Mouse (Mus musculus): Measurements from ENCODE around the gene Lamb2.
A peak's percentile ranks its signal among the peaks of the same experiment; 100 is the strongest.

Lamb2 gene

GRCm38 (mm10) chr9:108479721-108480351 is at the start of gene Lamb2:
TSS of gene Lamb2 (plus strand) at chr9:108479736.
- DNase-seq: no peak

GRCm38 (mm10) chr9:108431431-108432067 is 48.0 kb upstream of the Lamb2 start:
- DNase-seq: no peak

- no peak for DNase-seq
These were observed 43.4 kb upstream of the Lamb2 start, which contains the start of gene BC048562 for GRCm38 (mm10) chr9:108436182-108436581. TSS of gene BC048562 (plus strand) at chr9:108436482.

GRCm38 (mm10) chr9:108439176-108439575 is 40.4 kb upstream of the Lamb2 start:
- DNase-seq: no peak

- no peak for DNase-seq
These were observed 39.1 kb upstream of the Lamb2 start for GRCm38 (mm10) chr9:108440485-108440884.

DNA sequence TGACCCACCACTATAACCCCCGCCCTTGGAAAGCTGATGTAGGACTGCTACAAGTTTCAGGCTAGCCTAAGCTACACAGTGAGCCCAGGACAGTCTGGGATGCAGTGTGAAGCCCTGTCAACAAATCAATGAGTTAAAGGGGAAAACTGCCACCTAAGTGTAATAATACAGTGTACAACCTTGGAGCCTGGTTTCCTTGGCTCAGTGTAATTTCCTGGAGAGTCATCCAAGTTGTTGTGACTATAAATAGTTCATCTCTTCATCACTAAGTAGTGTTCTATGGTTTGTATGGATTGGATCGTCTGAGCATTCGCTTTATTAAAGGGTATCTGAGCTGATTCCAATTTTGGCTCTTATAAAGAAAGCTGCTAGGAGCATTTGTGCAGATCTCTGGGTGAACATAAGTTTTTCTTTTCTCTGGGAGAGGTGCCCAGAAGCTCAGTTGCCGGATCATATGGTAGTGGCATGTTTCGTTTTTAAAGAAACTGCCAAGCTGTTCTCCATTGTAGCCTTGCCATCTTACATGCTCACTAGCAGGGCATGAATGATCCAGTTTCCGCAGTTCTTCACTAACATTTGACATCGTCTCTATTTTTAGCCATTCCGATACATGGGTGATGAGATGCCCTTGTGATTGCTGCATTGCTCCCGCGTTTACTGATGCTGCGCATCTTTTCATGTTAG is 38.2 kb upstream of the Lamb2 start:
- no peak for DNase-seq

GRCm38 (mm10) chr9:108445125-108445524 is 34.4 kb upstream of the Lamb2 start:
- no peak for DNase-seq

DNA sequence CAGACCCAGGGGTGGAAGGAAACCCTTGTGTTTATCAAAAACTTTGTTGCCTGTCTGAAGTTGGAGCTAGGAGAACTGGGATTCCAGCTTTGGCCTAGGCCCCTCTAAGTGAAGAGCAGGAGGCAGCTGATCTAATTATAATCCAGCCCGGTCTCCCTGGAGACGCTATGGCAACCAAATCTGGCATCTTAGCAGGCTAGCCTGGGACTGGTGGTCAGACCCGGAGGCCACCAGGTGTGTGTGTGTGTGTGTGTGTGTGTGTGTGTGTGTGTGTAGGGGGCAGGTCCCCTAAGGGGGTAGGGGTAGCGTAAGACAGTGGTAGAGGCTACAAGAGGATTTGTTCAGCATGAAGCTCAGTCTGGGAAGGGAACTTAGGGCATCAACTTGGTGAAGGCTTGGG is 29.7 kb upstream of the Lamb2 start:
- no peak for DNase-seq

DNA sequence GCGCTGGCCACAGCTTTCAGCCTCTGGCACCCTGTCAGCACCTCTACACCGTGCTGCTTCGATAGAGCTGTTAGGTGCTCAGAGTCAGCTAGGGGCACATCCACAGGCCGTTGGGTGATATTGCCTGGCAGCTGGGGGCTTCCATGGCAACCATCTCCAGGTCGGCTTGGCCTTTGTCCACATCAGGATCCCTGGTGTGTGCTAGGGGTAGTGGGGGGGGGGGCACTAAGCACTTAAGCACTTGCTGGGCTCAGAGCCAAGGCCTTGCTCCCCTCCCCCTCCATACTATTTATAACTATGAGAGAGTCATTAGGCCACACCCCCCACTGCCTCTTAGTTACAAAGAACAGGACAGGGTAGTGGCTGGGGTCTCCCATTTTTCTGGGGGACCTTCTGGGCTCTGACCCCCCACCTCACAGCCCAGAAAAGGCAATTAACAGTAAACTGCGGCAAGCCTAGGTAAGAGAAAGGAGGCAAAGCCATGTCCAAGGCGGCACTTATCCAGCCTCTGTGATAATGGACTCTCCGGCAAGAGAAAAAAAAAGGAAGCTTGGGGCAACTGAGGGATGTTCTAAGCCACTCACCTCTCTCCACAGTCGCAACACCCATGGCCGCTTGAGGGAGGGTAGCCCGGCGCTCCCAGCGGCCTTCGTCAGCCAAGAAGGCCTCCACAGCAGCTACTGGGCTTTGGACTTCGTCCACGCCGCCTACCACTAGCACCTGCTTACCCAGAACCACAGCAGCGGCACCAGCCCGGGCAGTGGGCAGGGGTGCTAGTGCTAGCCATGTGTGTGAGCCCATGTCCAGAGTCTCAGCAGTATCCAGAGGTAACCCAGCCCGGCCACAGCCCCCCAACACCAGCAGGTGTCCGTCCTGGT is 29.0 kb upstream of the Lamb2 start:
- DNase-seq: peak; percentile 43

DNA sequence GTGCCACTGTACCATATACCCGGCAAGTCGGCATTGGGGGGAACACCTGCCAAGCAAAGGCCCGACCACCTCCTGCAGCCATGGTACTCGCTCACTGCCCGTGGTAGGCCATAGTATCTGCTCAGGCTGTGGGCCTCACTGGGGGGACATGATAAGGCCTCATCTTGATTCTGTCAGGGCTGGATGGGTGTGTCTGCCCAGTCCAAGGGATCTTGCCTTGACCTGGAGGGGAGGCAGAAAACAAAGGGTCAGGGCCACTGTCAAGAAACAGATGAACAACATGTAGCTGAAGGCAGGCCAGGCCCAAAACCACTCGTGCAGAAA is 28.4 kb upstream of the Lamb2 start:
- DNase-seq: no peak

DNA sequence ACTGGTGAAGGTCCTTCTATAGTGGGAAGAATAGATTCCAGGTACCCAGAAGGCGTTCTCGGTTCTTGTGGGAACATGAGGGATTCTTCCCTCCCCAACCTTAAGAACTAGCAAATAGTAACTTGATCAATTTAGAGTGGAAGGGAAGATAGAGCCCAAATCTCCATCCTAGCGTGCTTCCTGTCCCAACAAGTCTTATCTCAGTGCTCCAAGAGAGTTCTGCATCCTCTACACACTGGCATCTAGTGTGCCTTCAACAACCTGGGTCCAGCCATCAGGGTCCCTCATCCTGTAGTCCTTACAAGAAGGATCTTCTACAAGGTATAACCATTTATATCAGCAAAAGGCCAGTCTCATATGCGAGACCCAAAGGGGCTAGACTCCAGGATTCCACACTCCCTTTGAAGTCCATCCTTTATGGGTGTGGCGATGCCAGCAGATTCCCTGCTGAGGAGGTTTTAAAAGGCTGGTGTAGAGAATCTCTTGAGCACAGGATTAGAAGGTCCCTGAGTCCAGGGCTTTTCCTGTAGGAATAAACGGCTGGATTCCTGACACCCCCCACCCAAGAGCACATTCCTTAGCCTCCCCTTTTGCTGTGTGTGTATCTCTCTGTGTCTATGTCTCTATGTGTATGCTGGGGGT is 27.9 kb upstream of the Lamb2 start:
- no peak for DNase-seq

DNA sequence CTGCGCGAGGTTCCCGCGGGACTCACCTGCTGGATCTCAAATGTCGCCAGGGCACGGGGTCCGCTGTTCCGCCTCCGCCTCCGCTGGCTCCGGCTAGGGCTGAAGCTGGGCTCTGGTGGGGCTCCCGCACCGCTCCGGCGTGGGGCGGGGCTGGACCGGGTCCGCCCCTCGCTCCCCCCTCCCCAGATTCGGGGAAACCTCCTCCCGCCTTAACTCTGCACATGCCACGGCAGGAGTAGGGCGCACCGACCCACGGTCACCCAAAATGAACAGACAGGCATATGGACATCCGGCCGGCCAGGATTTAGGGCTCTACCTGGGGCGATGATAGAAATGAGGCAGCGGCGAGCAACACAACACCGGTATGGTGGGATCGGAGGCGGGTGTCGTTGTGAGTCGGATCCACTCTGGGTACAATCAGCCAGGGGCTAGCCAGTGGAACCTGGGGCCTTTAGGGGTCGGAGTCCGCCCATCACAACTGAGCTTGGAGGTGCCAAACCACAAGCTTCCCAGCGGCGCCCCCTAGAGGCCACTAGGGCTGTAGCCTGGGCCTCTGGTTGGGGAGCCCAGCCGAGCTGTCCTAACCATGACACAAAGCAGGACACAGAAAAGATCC is 27.1 kb upstream of the Lamb2 start:
- peak; percentile 88 for DNase-seq

- no peak for DNase-seq
These were observed 26.6 kb upstream of the Lamb2 start for GRCm38 (mm10) chr9:108452911-108453310.

GRCm38 (mm10) chr9:108453458-108453857 is 26.1 kb upstream of the Lamb2 start:
- no peak for DNase-seq

GRCm38 (mm10) chr9:108454429-108454828 is 25.1 kb upstream of the Lamb2 start:
- DNase-seq: no peak

- DNase-seq: no peak
These were observed 23.6 kb upstream of the Lamb2 start for GRCm38 (mm10) chr9:108455747-108456571.

DNA sequence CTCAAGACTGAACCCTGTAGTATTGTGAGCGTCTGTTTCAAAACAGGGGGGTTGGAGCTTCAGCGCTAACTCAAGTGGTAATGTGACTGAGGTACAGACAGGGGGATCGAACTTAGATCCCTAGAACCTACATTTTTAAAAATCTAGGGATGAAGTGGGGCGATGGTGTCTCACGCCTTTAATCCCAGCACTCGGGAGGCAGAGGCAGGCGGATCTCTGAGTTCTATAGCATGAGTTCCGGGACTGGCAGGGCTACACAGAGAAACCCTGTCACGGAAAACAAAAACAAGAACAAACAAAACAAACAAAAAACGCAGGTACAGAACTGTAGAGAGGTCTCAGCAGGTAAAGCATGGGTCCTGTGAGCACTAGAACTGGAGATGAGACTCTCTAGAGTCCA is 22.6 kb upstream of the Lamb2 start:
- no peak for DNase-seq

GRCm38 (mm10) chr9:108459939-108460318 is 19.6 kb upstream of the Lamb2 start:
- DNase-seq: no peak

- DNase-seq: peak; percentile 86
These were observed 19.0 kb upstream of the Lamb2 start, which contains the start of gene Ccdc71 for GRCm38 (mm10) chr9:108460319-108461178. TSS of gene Ccdc71 (plus strand) at chr9:108460527.

DNA sequence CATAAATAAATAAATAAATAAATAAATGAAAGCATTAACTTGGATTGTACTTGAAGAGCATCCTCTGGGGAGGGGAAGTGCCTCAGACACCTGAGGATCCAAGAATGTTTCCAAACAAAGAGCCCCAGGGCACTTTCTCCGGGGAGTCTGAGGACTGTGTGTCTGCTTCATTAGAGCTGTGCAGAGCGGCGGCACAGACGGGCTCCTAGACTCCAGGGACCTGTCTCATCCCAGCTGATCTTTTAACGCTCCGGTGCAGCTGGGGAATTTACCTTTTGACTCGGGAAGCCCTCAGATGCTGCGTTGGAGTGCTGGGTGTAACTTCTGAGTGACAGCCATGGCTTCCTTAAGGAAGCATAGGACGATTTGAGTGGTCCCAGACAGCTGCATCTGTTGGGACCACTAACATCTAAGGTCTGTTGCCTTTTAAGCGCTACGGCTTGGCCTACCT is 18.3 kb upstream of the Lamb2 start, which contains the start of gene Klhdc8b:
Gene Klhdc8b, minus strand, starts transcription at position 401 of the 451 bp plus-strand sequence.
- no peak for DNase-seq
